Mouse (Mus musculus) heart, postnatal 36 days (tissue): ENCODE data around the gene Atp6v0a1. TPM values are rescaled to one million over a fixed set of nuclear protein-coding genes. Genes with fewer than 3 reads are reported as not detected.

Experiments used
- DNase-seq, 2 experiments: peaks; one replicate each; pipeline ENCODE4 v3.0.0; 2021 to 2022
- intact Hi-C: fragments of 180-260 bp; cut with DNase I; formaldehyde crosslinking; loops from one replicate; pipeline ENCODE4 v1.15.1; 2025
- microRNA-seq, 2 experiments: library from miRNA; unstranded; fragments of <30 nt; microRNA quantifications; one replicate each; pipeline ENCODE4 v1.2.0; 2021; ENCODE audit warnings: borderline number of aligned reads in 2 of 2
- total RNA-seq, 2 experiments: library from RNA; stranded (reverse); gene quantifications; 2 replicates each; pipeline ENCODE4 v1.2.3; 2021

The Atp6v0a1 gene
- total RNA-seq, 2 experiments from 2014 or later = 76.8 to 88.5 TPM

DNA sequence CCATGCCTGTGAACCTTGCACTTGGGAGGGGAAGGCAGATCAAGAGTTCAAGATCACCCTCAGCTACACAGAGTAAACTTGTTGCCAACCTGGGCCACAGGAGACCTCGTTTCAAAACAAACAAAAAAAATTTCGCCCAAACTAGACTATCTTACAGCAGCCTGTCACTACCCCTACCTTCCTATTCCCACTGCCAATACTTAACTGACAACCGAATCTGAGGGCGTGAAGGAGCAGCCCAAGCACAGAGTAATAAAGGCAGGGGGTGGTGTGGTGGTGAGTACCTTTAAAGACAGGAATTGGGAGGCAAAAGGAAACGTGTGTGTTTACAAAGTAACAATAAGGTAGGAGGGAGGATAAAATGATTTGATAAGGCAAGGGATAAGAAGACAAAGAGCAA lies 101.5 kb downstream of the Atp6v0a1 start:
- intact Hi-C loops = no loop called here
- no peak for DNase-seq

DNA sequence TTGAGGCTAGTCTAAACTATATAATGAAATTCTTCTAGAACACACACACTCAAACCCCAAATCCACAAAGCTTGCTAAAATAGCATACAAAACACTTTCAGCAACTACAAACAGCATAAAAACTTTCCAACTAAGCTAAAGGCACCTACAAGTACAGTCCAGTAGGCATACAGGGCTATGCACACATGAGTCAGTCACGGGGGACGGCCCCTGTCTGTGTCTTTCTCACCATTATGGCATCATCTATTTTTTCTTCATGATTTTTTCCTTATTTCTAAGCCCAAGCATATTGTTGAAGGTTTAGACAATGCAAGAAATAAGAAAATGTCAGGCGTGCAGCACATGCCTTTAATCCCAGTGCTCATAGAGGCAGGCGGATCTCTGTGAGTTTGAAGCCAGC lies 101.9 kb downstream of the Atp6v0a1 start:
- intact Hi-C loops = no loop called here
- DNase-seq = no peak

DNA sequence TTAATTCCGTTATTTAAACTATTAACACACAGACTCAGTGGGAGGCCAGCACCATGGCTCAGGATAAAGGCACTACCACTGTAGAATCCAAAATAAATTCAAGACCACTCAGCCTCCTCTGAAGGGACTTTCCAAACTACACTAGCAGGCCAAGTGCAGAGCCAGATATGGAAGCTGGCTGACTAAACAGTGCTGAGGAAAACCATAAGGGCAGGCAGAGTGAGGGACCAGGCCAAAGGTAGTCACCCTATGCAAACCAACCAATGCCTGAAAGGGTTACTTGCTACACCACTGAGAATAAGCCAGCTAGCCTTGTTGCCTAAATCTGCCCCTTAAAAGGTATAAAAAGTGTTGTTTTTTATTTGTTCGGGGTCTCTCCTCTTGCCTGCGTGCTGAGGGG lies 102.9 kb downstream of the Atp6v0a1 start:
- DNase-seq = no peak
- intact Hi-C loops = no loop called here

Small RNAs within 50 kb of the gene (microRNA-seq; reads per million reads assigned to microRNA genes)
- 0.72 to 2.0 reads per million in 2 experiments for gene Mir6928

Other genes starting within 250 kb of the Atp6v0a1 start
- not detected for gene Kcnh4, start 249.5 kb upstream of the Atp6v0a1 start, total RNA-seq
- not detected for gene Hcrt, start 246.5 kb upstream of the Atp6v0a1 start, total RNA-seq
- gene Ghdc, start 238.5 kb upstream of the Atp6v0a1 start, total RNA-seq = 1 to 10 TPM; 8.5 to 9.5 TPM
- gene Stat5b, start 158.7 kb upstream of the Atp6v0a1 start, total RNA-seq = 10 to 100 TPM; 62.7 to 62.8 TPM
- 10 to 100 TPM; 19.8 to 24.1 TPM for gene Stat5a, start 150.1 kb upstream of the Atp6v0a1 start, total RNA-seq
- gene Stat3, start 69.9 kb upstream of the Atp6v0a1 start, total RNA-seq = 10 to 100 TPM; 93.5 to 93.9 TPM
- gene Cavin1, start 38.6 kb upstream of the Atp6v0a1 start, total RNA-seq = 100 to 1,000 TPM; 239 to 258 TPM
- 10 to 100 TPM in 1 of 2 experiments, 1 to 10 TPM in 1; 9.1 to 10.1 TPM for gene Naglu, start 60.6 kb downstream of the Atp6v0a1 start, total RNA-seq
- under 1 TPM; 0.46 to 0.58 TPM for gene Hsd17b1, start 69.0 kb downstream of the Atp6v0a1 start, total RNA-seq
- gene Coasy, start 73.1 kb downstream of the Atp6v0a1 start, total RNA-seq = 10 to 100 TPM; 17.2 to 18.8 TPM
- gene Mlx, start 77.8 kb downstream of the Atp6v0a1 start, total RNA-seq = 10 to 100 TPM; 18.8 to 23.1 TPM
- gene Psmc3ip, start 86.0 kb downstream of the Atp6v0a1 start, total RNA-seq = 1 to 10 TPM; 1.9 to 4.1 TPM
- 10 to 100 TPM; 34.2 to 36.3 TPM for gene Retreg3, start 110.4 kb downstream of the Atp6v0a1 start, total RNA-seq
- 10 to 100 TPM; 23.2 to 24.1 TPM for gene Tubg1, start 110.5 kb downstream of the Atp6v0a1 start, total RNA-seq
- 1 to 10 TPM; 3.7 to 3.9 TPM for gene Tubg2, start 146.5 kb downstream of the Atp6v0a1 start, total RNA-seq
- 1 to 10 TPM; 1.5 to 1.7 TPM for gene Cntnap1, start 161.1 kb downstream of the Atp6v0a1 start, total RNA-seq
- 10 to 100 TPM; 25.0 to 27.7 TPM for gene Plekhh3, start 161.9 kb downstream of the Atp6v0a1 start, total RNA-seq
- under 1 TPM in 1 of 2 experiments, not detected in 1; 0.24 TPM for gene Ccr10, start 166.0 kb downstream of the Atp6v0a1 start, total RNA-seq
- 10 to 100 TPM; 34.8 to 36.7 TPM for gene Ezh1, start 217.0 kb downstream of the Atp6v0a1 start, total RNA-seq
- 100 to 1,000 TPM in 1 of 2 experiments, 10 to 100 TPM in 1; 88.9 to 132 TPM for gene Ramp2, start 236.6 kb downstream of the Atp6v0a1 start, total RNA-seq
- gene Vps25, start 244.3 kb downstream of the Atp6v0a1 start, total RNA-seq = 10 to 100 TPM; 84.6 to 95.8 TPM